Mouse (Mus musculus) liver, embryonic 14.5 days (tissue): ENCODE measurements around the gene Gm20379.

Source experiments
- CTCF ChIP-seq: IDR thresholded peaks from 2 replicates; pipeline ENCODE4 v1.5.1; 2016; ENCODE audit warnings: antibody characterized with exemption, low read depth, control low read depth
- EP300 ChIP-seq: IDR thresholded peaks from 2 replicates; pipeline ENCODE4 v1.6.1; 2016; ENCODE audit warnings: antibody characterized with exemption, low read depth

GRCm38 (mm10) chr13:92305680-92306079, at the start of gene Gm20379:
- no peak for TF ChIP-seq EP300
- TF ChIP-seq CTCF, result no peak
